Mouse (Mus musculus) embryonic fibroblast, embryonic 13.5 days (primary cell): Measurements from ENCODE around the gene Tpk1.

ENCODE experiments used
- CTCF ChIP-seq: IDR thresholded peaks from 2 replicates; pipeline ENCODE4 v1.5.1; 2011; ENCODE audit warnings: mild to moderate bottlenecking, control low read depth, low read length, moderate library complexity, borderline replicate concordance; ENCODE audit not compliant: insufficient read depth
- POLR2A ChIP-seq: IDR thresholded peaks from 2 replicates; pipeline ENCODE4 v1.6.1; 2011; ENCODE audit warnings: low read depth, mild to moderate bottlenecking, control low read depth, low read length, moderate library complexity

DNA sequence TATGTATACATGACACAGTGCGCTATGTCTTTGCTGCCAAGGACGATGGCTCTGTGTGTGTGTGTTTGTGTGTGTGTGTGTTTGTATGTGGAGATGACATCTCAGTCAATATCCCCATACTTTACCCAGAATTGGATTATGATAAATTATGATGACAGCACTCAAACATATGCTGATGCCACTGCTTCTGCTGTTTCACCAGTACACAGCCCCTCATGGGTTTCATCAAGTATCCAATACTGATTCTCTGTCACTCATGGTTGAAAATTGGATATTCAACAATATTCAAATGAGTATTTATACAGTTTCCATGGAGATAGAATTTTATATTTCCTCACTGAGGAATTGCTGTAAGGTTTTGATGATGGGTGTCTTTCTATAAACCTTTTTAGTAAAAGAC, 208.1 kb downstream of the Tpk1 start:
- TF ChIP-seq CTCF (no peak), POLR2A (no peak)
